Mouse (Mus musculus) heart, adult 8-10 months (tissue): ENCODE measurements around the gene Ggact. TPM values are rescaled to one million over a fixed set of nuclear protein-coding genes. Genes with fewer than 3 reads are reported as not detected.
A peak's percentile ranks its signal among the peaks of the same experiment; 100 is the strongest.

Experiments used
- DNase-seq: peaks from one replicate; pipeline ENCODE4 v3.0.0; 2022; ENCODE audit warnings: low spot score
- total RNA-seq, 4 experiments: library from RNA; stranded (reverse); gene quantifications; 2 replicates each; pipeline ENCODE4 v1.2.4; 2022

Gene Ggact
- total RNA-seq, 4 experiments from 2014 or later, result 27.2 to 33.2 (median 28.1) TPM

- DNase-seq, result peak; percentile 29
These were observed 45.8 kb downstream of the Ggact start for GRCm38 (mm10) chr14:122867531-122868285.

- no peak for DNase-seq
These were observed 48.0 kb downstream of the Ggact start for GRCm38 (mm10) chr14:122865462-122866129.

DNA sequence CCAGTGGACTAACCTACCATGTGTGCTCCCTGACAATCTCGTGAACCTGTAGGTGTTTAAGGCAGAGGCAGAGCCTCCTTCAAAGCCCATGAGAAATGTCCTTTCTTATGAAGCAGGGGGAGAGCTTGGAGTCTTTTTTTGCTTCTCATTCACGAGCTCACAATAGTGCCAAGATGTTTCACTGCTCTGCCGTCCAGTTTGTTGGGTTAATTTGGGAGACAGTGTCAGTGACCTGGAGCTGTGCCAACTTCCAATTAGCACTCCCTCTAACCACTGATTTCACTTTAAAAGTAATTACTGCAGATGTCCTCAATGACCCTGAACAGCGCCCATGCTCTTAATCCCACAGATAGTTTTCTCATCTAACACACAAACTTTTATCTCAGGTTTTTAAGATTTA lies 50.9 kb downstream of the Ggact start:
- DNase-seq, result peak; percentile 9

DNA sequence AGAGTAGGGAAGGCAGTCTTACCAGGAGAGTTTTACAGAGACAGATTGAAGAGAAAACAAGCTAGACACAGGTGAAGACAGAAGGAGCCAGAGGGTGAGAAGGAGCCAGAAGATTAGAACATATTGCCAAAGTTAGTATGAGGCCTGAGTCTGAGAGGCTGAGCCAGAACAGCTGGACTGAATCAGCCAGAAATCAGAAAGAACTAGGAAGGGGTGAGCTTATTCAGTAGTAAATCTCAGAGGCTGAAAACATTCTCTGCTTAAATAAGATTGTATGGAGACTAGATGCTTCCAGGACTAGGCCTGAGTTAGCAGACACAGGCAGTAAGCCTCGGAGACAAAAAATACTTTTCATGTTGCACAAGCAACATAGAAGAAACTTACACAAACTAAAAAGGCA lies 53.8 kb downstream of the Ggact start:
- DNase-seq, result no peak

GRCm38 (mm10) chr14:122852506-122853057 lies 61.0 kb downstream of the Ggact start:
- no peak for DNase-seq

DNA sequence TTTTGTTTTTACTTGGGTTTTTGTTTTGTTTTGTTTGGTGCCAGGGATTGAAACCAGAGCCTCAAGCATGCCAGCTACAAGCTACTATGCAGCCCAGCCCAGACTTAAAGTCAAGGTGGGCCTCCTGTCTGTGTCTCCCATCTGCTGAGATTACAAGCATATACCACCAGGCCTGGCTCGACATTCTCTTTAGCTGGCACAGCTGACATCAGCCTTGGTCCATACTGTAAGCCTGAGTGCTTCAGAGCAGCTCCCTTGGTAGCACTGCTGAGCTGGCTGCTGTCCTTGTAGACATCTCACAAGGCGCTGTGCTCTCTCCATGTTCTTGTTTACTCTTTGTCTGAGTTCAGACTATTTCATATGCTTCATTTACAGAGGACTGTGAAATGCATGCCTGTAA lies 76.5 kb downstream of the Ggact start:
- no peak for DNase-seq

DNA sequence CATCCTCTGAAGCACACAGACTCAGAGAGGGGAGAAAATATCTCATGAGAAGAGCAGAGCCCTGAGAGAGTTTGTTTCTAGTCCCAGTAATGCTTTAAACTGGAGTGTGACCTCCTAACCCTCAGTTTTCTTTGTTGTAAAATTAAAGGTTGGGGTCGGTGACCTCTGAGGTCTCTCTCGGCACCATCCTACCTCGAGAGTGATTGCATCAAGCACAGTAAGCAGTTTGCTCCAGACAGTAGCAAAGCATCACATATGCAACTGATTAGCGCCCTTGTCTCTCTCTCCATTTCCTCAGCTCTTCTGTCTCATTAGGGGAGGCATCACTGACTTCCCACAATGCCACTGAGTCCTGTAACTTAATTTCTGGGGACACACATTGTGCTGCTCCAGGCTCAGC lies 77.3 kb downstream of the Ggact start:
- no peak for DNase-seq

GRCm38 (mm10) chr14:122835487-122836190 lies 77.9 kb downstream of the Ggact start:
- no peak for DNase-seq

DNA sequence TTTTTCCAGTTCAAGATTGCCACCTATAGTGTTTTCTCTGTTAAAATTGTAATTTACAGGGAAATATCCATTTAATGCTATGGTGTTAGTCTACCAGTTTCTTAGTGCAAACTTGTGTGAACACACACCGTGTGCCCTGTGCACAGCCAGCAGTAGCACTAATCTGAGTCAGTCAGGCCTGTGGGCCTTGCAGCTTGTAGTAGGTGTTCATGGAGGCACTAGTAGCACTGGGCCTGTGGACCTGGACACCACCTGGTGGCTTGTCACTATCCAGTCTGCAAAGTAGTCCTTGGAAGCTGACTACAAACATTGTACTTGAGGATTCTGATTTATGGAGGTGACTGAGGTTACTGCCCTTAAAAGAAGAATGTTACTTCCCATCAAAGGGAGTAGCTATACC lies 78.8 kb downstream of the Ggact start:
- no peak for DNase-seq

GRCm38 (mm10) chr14:122833666-122834065 lies 79.9 kb downstream of the Ggact start:
- DNase-seq, result no peak

- no peak for DNase-seq
These were observed 83.1 kb downstream of the Ggact start for GRCm38 (mm10) chr14:122830433-122830832.

DNA sequence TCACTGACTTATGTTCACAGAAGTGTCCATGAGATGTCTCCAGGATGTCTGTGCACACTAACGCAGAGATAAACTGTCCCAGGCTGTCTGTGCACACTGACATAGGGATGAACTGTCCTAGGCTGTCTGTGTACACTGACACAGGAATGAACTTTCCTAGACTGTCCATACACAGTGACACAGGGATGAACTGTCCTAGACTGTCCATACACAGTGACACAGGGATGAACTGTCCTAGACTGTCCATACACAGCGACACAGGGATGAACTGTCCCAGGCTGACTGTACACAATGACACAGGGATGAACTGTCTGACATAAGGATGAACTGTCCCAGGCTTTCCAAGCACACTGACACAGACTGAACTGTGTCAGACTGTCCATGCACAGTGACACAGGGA lies 88.1 kb downstream of the Ggact start:
- no peak for DNase-seq

DNA sequence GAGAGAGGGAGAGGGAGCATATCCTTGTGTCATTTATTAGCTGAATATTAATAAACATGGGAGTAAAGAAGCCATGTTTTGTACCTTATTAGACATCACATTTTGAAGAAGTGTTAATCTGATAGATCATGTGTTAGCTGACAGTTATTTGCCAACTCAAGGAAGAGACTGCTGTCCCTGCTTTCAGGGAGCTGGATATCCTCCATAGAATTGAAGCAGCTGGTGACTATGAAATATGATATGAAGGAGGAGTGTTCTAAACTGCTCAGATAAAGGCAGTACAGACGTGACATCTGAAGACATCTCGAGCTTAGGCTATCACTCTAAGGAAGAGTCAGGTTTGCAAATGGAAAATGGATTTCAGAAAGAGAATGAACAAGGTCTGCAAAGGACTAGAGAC lies 89.8 kb downstream of the Ggact start:
- no peak for DNase-seq

DNA sequence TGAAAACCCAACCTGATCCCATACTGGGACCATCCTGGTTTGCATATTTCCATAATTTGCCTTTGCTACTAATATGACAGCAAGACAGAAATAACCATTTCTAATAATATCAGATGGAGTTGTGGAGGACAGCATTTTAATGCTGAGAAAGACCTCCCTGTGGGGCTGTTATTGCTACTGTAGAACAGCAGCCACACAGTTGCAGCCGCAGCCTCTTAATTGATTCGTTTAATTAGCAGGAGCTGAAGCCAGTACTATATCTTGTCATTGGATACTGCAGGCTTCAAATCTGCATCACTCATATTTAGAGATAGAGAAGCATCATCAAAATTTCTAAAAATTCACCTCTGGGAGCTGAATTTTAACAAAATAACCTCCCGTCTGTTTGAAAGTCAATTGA lies 92.6 kb downstream of the Ggact start:
- no peak for DNase-seq

DNA sequence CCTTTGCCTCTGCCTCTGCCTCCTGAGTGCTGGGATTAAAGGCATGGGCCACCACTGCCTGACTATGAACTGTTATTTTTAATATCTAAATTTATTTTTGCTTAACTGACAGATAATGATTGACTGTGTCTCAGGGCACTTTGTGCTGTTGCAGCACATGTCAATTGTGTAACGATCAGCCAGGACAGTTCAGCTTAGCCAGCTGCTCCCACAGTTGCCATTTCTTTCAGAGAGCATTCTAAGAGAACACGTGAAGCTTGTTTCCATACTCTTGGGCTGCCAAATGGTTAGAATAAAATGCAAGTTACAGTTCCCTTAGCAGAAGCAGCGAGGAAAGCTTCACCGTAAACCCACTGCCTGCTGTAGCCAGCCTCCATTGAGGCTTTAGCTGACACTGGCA lies 113.3 kb downstream of the Ggact start:
- no peak for DNase-seq

DNA sequence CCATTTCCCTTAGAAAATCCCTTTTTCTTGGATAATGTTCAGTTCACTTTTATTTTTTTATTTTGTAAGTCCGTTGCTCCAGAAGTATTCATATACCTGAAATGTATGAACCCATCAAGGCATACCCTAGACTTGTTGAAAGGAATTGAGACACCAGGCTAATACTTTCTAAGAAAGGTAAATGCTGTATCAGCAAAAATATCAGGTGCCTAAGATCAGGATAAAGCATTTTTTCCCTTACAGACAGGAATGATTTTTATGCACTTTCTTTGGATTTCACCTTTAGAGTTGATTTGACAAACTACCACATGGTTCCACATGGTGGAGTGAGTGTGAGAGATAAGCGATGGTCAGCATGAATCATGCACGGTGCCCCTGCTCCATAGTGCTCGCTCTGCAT lies 120.2 kb downstream of the Ggact start:
- no peak for DNase-seq

GRCm38 (mm10) chr14:122790111-122790510 lies 123.4 kb downstream of the Ggact start:
- DNase-seq, result no peak

DNA sequence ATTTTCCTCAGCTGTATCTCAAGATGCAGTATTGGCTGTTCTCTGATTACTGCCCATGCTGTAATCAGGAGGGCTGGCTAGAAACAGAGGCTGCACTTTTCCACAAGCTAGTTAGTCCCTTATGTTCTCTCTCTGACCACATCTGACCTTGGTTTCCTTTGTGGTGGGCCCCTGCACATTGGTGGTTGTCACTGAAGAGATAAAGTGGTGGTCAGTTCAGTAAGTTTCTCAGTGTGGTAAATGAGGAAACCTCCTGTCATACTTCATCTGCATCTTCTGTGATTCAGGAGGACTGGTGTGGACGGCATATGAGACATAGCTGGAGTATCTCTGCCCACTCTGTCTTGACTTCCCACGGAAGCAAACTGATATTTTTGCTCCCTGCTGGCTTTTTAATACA lies 125.4 kb downstream of the Ggact start:
- no peak for DNase-seq

GRCm38 (mm10) chr14:122784701-122785100 lies 128.9 kb downstream of the Ggact start:
- no peak for DNase-seq

- no peak for DNase-seq
These were observed 147.1 kb downstream of the Ggact start for GRCm38 (mm10) chr14:122766448-122766847.
